Mouse (Mus musculus) stomach, adult 2 months (tissue): ENCODE data around the gene Folh1. TPM values are rescaled to one million over a fixed set of nuclear protein-coding genes. Genes with fewer than 3 reads are reported as not detected.

Experiments
- polyA plus RNA-seq: library from polyadenylated mRNA; depleted of rRNA; stranded (reverse); fragments of >200 nt; gene quantifications from 2 replicates; pipeline ENCODE4 v1.2.3, GENCODE M21; 2012; rRNA removed

The Folh1 gene
- not detected in 2 replicates for polyA plus RNA-seq

GRCm38 (mm10) chr7:86775617-86776325 lies at the start of gene Folh1:
Gene Folh1 (minus strand): TSS chr7:86775943.

GRCm38 (mm10) chr7:86794727-86795126 lies 19.0 kb upstream of the Folh1 start, which contains the start of gene Vmn2r77:
Gene Vmn2r77 (plus strand): TSS chr7:86795027.

DNA sequence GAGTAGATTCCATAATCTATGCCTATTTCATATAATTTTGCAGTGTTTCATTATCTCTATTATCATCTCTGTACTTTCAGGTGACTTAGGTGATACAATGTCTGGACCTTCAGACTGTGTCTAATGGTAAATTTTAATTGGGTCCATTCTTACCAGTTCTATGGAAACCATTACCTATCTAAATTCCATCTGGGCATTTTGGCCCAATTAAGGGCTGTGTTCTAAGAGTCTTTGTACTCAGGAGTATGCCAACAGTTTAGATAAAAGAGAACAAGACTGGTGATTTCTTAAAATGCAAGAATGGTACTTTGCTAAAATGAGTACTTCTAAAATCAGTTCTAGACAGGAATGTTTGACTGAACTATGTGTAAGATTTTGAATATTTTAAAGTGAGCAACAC lies 87.7 kb downstream of the Folh1 start, which contains the start of gene Olfr292:
TSS of gene Olfr292 (plus strand) at position 301 of the 400 bp plus-strand sequence.

Other genes with a start within 250 kb of the Folh1 start
- gene Olfr295, start 192.1 kb downstream of the Folh1 start, polyA plus RNA-seq = not detected in 2 replicates
- gene Olfr294, start 159.3 kb downstream of the Folh1 start, polyA plus RNA-seq = not detected in 2 replicates
- not detected in 2 replicates for gene Olfr293, start 126.9 kb downstream of the Folh1 start, polyA plus RNA-seq
- gene Olfr292, start 87.6 kb downstream of the Folh1 start, polyA plus RNA-seq = not detected in 2 replicates
- not detected in 2 replicates for gene Vmn2r77, start 19.1 kb upstream of the Folh1 start, polyA plus RNA-seq
- gene Vmn2r78, start 139.2 kb upstream of the Folh1 start, polyA plus RNA-seq = not detected in 2 replicates
- not detected in 2 replicates for gene Vmn2r79, start 220.2 kb upstream of the Folh1 start, polyA plus RNA-seq